Mouse (Mus musculus): ENCODE results near the gene Msl1.

DNA sequence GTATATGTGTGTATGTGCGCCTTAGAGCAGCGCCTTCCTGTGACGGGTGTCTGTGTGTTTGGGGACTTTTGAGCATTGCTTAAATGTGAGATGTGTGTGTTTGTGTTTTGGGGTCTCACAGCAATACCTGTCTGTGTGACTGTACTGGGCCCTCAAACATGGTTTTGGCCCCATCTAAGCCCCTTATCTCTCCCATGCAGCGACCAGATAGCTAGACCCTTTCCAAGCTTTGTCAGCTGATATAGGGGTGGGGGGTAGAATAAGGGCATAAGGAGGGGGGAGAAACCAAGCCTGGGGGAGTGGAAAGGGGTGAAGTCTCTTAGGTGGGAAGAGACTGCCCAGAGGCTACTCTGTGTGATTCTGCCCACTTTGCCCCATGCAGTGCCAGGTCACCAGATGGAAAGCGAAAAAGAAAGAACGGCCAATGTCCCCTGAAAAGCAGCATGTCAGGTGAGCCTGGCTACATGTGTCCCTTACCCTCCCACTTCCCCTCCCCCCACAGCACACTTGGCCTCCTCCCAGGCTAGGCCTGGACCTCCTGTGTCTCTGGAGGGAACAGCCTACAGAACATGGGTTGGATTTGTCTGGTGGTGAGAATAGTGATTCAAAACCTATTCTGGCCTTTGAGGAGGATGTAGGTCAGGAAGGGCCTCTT, 39.5 kb upstream of the Msl1 start:
- no peak for TF ChIP-seq POLR2A (IDR thresholded peaks at IDR 0.05; ENCODE audit: low read depth, low read length)
- TF ChIP-seq CTCF (conservative IDR thresholded peaks at IDR 0.05 in 1 of 2, IDR thresholded peaks at IDR 0.05 in 1 of 2; ENCODE audit: low read depth in 2 of 2, low read length in 2 of 2): no peak
- TF ChIP-seq MAZ (IDR thresholded peaks at IDR 0.05; ENCODE audit: low read depth, low read length): no peak
- no peak for TF ChIP-seq CHD2 (IDR thresholded peaks at IDR 0.05; ENCODE audit: low read length)
- TF ChIP-seq MXI1 (IDR thresholded peaks at IDR 0.05; ENCODE audit: low read depth, low read length): no peak

Data from CH12.LX (cell line).